16 mouse cellular contexts compared by ENCODE assay signal in the genomic region with DNA sequence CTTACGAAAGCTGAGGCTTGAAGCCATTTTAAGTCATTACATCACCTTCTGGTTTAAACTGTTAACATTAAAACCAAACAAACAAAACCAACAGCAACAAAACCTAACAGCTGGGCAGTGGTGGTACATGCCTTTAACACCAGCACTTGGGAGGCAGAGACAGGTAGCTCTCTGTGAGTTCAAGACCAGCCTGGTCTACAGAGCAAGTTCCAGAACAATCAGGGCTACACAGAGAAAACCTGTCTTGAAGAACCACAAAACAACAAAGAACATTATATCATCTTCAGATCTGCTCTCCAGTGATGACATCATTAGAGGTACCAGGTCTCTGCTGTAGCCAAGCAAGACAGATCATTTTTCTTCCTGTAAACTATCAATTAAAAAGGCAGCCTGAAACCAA.
"Had no signal": no experiment of that assay in that cellular context is flagged by ENCODE, and none has a peak within 500 bp of the region (broad histone marks: within the 10 kb centered on the region; RNA-seq: fewer than 3 reads in every experiment).

No protein-coding gene starts in this region.

- H3K9me3 ChIP-seq: limb, embryonic 15.5 days; midbrain, embryonic 15.5 days; neural tube, embryonic 13.5 days had no signal

- H3K4me3 ChIP-seq: limb, embryonic 15.5 days; liver, embryonic 12.5 days; midbrain, embryonic 10.5 days; midbrain, embryonic 15.5 days; neural tube, embryonic 13.5 days had no signal

- H3K27ac ChIP-seq: kidney, postnatal 0 days; limb, embryonic 15.5 days; liver, embryonic 12.5 days; midbrain, embryonic 10.5 days; midbrain, embryonic 15.5 days; neural tube, embryonic 13.5 days had no signal

- H3K27me3 ChIP-seq: midbrain, embryonic 15.5 days had no signal

- DNase-seq: kidney, adult 9 months; kidney, postnatal 36 days; layer of hippocampus, adult 9-11 months; layer of hippocampus, postnatal 36 days; lung, embryonic 14.5 days; lung, postnatal 10 days; retina, postnatal 1 day; right cerebral cortex, postnatal 4 days; spleen, adult 18-20 months; thymus, postnatal 4 days had no signal

- ATAC-seq: liver, embryonic 12.5 days; midbrain, embryonic 15.5 days had no signal

- H3K4me2 ChIP-seq: limb, embryonic 15.5 days; liver, embryonic 12.5 days; lung, embryonic 14.5 days; midbrain, embryonic 15.5 days; neural tube, embryonic 13.5 days had no signal

- H3K4me1 ChIP-seq: limb, embryonic 15.5 days had no signal

- H3K9ac ChIP-seq: limb, embryonic 15.5 days; liver, embryonic 12.5 days; lung, embryonic 14.5 days; midbrain, embryonic 15.5 days; neural tube, embryonic 13.5 days had no signal

- H3K36me3 ChIP-seq: limb, embryonic 15.5 days; liver, embryonic 12.5 days; midbrain, embryonic 10.5 days; midbrain, embryonic 15.5 days; neural tube, embryonic 13.5 days had no signal
